Mouse (Mus musculus) layer of hippocampus, adult 2 months (tissue): ENCODE results near the gene Itgax. TPM values are rescaled to one million over a fixed set of nuclear protein-coding genes. Genes with fewer than 3 reads are reported as not detected.
"Not testable (repeated sequence)": the region's sequence is repeated elsewhere in the genome, so short reads cannot be mapped to it uniquely, and the experiment has no call there.

ENCODE experiments used
- DNase-seq, 2 experiments: peaks; one replicate each; pipeline ENCODE4 v3.0.0; 2022; ENCODE audit warnings: low spot score in 2 of 2
- H3K27ac ChIP-seq: fragments of 200-600 bp; 2 replicates; pipeline ENCODE4 v1.8.1; 2022
- H3K4me3 ChIP-seq: fragments of 200-600 bp; 2 replicates; pipeline ENCODE4 v1.8.1; 2022; ENCODE audit warnings: mild to moderate bottlenecking
- CTCF ChIP-seq: fragments of 200-600 bp; conservative IDR thresholded peaks from 2 replicates; pipeline ENCODE4 v1.8.1; 2022; ENCODE audit warnings: antibody characterized with exemption, mild to moderate bottlenecking, moderate library complexity
- total RNA-seq, 2 experiments: library from RNA; stranded (reverse); gene quantifications; 2 replicates each; pipeline ENCODE4 v1.2.3; 2021

Itgax gene
- total RNA-seq, 2 experiments from 2014 or later, result 0.10 TPM; not detected in 1

DNA sequence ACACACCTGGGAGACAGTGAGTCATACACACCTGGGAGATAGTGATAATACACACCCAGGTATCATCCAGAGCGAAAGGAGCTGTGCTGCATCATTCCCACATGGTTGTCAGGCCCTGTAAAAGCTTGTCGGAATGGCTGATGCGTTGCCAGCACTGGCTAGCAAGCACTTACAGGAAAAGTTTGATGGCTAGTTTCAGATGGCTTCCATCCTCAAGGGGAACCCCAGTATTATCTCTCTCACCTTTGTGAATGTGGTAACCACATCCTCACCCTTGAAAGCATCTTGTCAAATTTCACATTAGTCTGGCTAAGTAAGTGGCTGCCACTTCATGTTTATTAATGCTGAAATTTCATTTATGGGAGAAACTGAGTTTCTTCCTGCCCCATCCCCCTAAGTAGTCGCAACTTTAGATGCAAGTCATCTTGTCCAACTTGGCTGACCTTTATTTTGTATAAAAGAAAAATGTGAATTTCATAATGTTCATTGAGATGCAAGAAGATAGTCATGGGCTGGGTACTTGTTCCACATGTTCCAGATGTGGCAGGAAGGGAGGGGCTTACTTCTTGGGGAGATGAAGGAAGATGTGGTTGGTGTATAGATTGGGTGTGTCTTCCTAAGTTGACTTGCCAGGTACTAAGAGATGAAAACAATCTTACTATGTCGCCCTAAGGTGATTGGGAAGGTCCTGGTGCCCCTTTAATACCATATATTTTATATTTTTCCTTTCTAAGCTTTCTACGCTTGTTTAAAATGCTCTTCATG, 9.4 kb upstream of the Itgax start:
- Histone ChIP-seq H3K4me3 (no peak overlapping the region), H3K27ac (no peak overlapping the region)
- TF ChIP-seq CTCF, result no peak
- no peak for DNase-seq

DNA sequence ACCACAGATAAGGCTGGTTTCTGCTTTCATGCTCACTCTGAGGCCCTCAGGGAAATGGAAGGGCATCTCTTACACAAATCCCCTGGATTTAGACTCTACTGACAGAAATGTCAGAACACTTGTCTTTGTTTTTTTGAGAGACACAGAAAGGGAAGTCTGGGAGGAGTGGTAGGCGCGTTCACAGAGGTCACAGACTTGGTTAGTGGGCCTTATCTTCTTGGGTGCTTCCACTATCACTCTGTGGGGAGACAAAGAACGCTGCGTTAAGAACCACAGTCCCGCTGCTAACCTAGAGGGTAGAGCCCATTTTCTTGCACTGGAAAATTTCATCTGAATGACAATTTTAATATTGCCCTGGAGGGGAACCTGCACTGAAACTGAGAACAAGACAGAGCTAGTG, 2.8 kb downstream of the Itgax start:
- H3K4me3 ChIP-seq, result no peak overlapping the region
- TF ChIP-seq CTCF, result no peak
- DNase-seq, result no peak
- no peak overlapping the region for H3K27ac ChIP-seq

DNA sequence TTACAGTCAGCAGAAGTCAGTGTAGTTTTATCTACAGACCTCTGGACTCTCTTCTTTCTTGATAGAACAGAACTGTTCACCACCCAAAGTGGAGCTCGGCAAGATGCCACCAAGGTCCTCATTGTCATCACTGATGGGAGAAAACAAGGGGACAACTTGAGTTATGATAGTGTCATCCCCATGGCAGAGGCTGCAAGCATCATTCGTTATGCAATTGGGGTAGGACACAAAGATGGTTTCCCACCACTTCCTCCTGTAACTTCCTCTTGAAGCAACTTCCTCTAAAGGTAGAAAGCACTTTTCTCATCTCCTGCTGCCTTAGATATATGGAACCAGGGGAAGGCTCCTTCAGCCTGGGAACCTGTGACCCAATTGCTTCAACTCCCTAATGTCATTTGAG, 4.2 kb downstream of the Itgax start:
- Histone ChIP-seq H3K27ac (no peak overlapping the region), H3K4me3 (no peak overlapping the region)
- no peak for DNase-seq
- no peak for TF ChIP-seq CTCF

DNA sequence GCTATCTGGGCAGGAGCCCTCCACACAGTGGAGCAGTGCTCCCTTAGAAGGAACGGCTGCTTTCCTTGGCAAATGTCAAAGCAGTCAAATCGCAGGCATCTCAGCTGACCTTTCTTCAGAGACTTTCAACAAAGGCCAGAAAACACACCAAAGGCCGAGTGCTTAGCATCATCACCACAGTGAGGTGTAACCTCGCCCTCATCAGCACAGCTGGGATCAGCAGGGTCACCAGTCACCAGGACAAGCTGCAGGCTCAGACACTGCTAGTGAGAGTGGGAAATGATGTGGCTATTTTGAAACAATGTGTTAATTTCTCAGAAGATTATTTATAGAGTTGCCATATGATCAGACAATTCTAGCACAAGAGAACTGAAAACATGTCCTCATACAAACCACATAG, 7.6 kb downstream of the Itgax start:
- Histone ChIP-seq H3K4me3 (no peak overlapping the region), H3K27ac (no peak overlapping the region)
- no peak for TF ChIP-seq CTCF
- no peak for DNase-seq

DNA sequence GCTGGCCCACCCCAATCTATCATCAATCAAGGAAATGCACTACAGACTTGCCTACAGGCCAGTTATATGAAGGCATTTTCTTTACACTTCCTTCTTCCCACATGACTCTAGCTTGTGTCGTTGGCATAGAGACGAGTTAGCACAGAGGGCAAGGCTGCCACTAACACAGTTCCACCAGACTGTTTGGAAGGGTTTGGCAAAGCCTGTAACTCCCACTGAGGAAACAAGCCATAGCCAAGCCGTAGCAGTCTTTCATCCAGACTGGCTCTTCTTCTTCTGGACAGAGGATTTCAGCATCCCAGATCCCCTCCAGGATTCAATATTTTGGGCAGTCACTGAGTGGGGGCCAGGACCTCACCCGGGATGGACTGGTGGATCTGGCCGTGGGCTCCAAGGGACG, 10.3 kb downstream of the Itgax start:
- DNase-seq, result no peak
- Histone ChIP-seq H3K27ac (no peak overlapping the region), H3K4me3 (no peak overlapping the region)
- no peak for TF ChIP-seq CTCF

DNA sequence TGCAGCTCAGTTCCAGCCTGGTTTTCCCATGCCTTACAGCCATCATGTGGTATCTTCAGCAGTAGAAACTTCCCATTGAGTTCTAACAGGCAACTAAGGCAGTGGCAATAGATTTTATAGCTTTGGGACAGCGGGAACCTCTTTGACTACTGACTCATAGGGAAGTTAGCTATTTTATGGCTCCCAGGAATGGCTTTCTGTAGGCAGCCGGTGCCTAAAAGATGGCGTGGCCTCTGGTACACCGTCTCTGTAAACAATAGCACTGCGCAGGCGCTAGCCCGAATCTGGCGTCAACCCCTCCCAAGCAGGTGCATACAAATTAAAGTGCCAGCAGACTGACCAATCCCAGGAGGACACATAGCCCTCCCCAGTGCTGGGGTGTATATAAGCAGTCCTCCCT, 21.6 kb downstream of the Itgax start:
- no peak for TF ChIP-seq CTCF
- DNase-seq, result no peak
- H3K4me3 ChIP-seq, result no peak overlapping the region
- no peak overlapping the region for H3K27ac ChIP-seq

DNA sequence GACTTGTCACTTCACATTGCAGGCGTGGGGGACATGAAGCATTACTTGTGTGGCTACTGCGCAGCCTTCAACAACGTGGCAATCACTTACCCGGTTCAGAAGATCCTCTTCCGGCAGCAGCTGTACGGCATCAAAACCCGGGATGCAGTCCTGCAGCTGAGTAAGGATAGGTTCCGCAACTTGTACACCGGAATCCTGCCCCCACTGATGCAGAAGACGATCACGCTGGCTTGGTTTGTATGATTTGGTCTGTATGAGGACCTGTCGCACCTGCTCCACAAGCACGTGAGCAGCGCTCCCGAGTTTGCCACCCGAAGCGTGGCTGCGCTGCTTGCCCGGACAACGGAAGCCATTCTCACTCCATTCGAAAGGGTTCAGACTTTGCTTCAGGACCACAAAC, 24.7 kb downstream of the Itgax start, which contains the start of gene Itgad:
Gene Itgad, plus strand, starts transcription at position 301 of the 400 bp plus-strand sequence.
- no peak for TF ChIP-seq CTCF
- H3K4me3 ChIP-seq, result no peak within 1 kb of the TSS
- no peak for DNase-seq
- H3K27ac ChIP-seq, result no peak within 1 kb of the TSS

DNA sequence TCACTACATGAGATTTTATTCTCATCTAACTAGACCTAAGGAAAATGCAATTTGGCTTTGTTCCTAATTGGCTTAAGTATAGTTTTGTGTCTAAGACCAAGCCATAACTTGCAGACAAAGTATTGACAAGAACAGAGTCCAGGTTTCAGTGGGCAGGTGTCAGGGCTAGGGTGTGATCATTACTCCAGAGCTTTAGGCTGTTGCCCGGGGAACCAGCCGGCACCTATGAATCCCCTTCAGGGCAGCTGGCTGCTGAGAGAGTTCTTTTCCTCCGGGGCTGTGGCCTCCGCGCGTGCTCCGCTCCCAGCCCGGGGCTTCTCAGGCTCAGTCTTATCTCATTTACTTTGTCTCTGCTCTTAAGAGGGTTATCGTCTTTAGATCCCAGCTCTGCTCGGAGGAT, 25.6 kb downstream of the Itgax start:
- no peak for TF ChIP-seq CTCF
- Histone ChIP-seq H3K27ac (no peak overlapping the region), H3K4me3 (no peak overlapping the region)
- no peak for DNase-seq

DNA sequence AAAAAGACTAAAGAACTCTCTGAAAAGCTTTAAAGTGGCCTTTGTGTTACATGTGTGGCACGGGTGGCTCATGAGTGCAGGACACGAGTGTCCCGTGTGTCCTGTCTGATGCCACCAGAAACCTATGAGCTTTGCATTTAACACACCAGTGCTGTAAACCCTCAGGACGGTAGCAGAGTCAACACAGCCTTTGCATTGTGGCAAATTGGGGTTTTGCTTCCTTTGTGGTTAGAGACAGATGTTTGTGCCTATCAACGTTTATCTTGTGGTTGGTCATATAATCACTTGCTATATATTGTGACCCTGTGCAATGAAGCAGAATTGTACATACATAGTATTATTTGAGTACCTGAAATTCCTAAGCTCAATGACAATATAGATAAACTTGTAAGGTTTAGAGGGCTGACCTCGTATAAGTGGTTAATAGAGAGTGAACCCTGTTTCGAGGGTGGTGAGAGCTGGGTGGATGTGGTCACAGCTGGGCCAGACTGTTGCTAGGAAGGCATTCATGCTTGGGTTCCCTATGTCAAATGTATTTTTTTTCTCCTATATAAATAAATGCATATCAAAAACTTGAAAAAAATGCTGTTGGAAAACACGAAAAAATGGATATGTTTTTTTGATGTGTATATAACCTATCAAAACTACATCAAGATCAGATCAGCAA, 29.5 kb downstream of the Itgax start:
- DNase-seq, H3K27ac ChIP-seq, H3K4me3 ChIP-seq: not testable (repeated sequence)

DNA sequence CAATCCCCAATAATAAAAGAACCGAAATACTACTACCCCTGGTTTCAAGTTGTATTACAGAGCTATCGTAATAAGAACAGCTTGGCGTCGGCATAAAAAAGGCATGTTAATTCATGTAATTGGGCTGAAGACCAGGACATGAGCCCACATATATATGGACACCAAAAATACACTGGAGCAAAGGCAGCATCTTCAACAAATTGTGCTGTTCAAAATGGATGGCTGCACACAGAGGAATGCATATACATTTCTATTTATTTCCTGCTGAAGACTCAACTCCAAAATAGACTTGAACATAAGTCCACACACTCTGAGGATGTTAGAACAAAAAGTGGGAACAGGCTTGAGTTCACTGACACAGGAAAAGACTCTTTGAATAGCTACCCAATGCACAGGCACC, 34.7 kb downstream of the Itgax start:
- Histone ChIP-seq H3K27ac (no peak overlapping the region), H3K4me3 (no peak overlapping the region)
- TF ChIP-seq CTCF, result no peak
- DNase-seq, result no peak

DNA sequence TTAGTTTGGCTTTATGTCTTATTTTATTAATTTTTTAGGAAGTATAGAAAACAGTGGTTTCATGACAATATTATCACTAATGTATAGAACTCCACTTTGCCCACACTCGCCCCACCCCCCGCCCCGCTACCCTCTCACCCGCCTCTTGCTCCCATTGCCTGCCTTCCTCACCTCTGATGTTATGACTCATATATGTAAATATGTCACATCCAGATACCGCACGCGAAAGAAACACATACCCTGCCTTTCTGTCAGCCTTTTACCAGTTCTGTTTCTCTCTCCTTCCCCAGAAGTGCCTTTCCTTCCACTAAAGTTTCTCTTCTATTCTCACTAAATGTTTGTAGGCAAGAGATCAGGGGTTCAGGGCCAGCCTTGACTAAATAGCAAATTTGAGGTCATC, 37.0 kb downstream of the Itgax start:
- Histone ChIP-seq H3K27ac (no peak overlapping the region), H3K4me3 (no peak overlapping the region)
- DNase-seq, result no peak
- TF ChIP-seq CTCF, result no peak

DNA sequence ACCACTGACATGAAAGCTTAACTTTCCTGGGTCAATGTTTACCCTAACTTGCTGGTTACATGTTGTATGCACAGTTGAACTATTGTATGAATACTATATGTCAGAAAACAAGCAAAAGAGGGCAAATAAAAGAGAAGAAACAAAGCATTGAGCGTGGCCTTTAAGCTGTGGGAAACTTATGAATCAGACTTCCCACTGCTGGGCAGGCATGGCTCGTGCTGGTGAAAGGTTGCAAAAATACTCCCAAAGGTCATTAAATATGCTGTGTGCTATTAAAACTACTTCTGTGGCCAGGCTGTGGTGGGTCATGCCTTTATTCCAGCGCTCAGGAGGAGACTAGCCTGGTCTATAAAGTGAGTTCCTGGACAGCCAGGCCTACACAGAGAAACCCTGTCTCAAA, 40.6 kb downstream of the Itgax start:
- Histone ChIP-seq H3K27ac (no peak overlapping the region), H3K4me3 (no peak overlapping the region)
- no peak for DNase-seq
- no peak for TF ChIP-seq CTCF

DNA sequence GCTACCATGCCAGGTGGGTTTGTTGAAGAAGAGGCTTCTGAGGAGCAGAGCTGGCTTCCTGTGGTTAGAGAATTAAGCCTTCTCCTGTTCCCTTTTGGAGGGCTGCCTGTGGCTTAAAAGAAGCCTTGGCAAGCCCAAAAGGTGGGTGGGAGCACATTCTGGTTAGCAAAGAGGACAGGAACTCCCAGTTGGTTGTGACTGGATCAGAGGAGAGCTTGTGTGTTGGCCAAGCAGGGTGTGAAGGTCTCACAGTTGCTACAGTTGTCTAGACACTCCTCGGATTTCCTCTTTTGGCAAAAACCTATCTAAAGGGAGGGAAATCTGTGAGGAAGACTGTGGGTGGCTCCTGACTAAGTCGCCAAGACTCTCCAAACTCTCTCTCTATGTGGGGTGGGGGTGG, 49.0 kb downstream of the Itgax start:
- no peak overlapping the region for H3K4me3 ChIP-seq
- DNase-seq, result peak in 1 of 2 experiments; percentile 3
- TF ChIP-seq CTCF, result no peak
- no peak overlapping the region for H3K27ac ChIP-seq

DNA sequence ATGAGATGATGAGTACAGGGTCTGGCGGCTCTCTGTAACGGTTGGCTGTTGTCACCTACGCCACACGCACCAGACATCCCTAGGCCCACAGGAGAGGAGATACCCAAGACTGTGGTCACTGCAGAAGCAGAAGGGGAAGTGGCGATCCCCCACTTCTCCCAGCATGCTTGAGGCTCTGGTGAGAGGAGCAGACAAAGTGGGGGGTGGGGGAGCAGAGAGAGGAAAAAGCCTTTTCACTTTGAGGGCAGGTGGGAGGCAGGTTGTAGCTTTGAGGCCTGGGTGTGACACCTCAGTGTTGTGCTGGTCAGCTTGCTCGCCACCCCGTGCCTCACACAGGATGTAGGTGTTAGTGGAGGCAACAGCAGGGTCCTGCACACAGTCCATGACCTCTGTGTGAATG, 50.8 kb downstream of the Itgax start:
- no peak overlapping the region for H3K4me3 ChIP-seq
- TF ChIP-seq CTCF, result no peak
- H3K27ac ChIP-seq, result peak overlapping the region; percentile 18; the same call in 1 of the 2 replicates
- DNase-seq, result no peak
